Mouse (Mus musculus) hindlimb bud, embryonic 11.5 days (tissue): ENCODE measurements around the gene Gm7954.
"Not testable (repeated sequence)": the region's sequence is repeated elsewhere in the genome, so short reads cannot be mapped to it uniquely, and the experiment has no call there.

Experiments used
- DNase-seq: peaks from one replicate; pipeline ENCODE4 v3.0.0-alpha.2; 2012; ENCODE audit warnings: low read depth, low spot score; ENCODE audit errors: extremely low spot score

Gene Gm7954

GRCm38 (mm10) chr14:41453418-41453817 lies at the start of gene Gm7954:
Gm7954 (minus strand) TSS chr14:41453518.
- DNase-seq: not testable (repeated sequence)

GRCm38 (mm10) chr14:41489385-41489784 lies 36.1 kb upstream of the Gm7954 start, which contains the start of gene Gm3486:
Gm3486 (minus strand) TSS chr14:41489485.
- DNase-seq: not testable (repeated sequence)

- DNase-seq: not testable (repeated sequence)
Observed at GRCm38 (mm10) chr14:41425393-41426075, 27.8 kb downstream of the Gm7954 start.

- DNase-seq: not testable (repeated sequence)
Observed at GRCm38 (mm10) chr14:41424694-41425093, 28.6 kb downstream of the Gm7954 start.

DNA sequence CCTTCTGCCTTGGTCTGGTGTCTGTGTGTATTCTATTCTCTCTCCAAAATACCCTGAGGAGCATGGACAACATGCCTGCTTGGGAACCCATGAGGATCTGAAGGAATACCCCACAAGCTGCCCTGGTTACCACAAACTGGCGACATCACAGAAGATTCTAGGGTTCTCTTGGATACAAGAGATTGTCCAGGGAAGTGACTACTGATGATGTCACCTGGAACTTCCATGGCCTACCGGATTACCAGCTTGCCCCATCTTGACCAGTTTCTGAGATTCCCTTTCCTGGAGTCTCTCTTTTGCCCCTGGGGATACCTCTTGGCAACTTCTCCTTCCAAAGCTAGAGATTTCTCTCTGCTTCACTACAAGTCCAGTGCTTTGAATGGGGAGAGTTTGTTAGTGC lies 45.1 kb downstream of the Gm7954 start, which contains the start of gene Gm6482:
TSS of gene Gm6482 (minus strand) at position 101 of the 400 bp plus-strand sequence.
- DNase-seq: not testable (repeated sequence)
